Mouse (Mus musculus): ENCODE data around the gene Ostn.
A peak's percentile ranks its signal among the peaks of the same experiment; 100 is the strongest.

The Ostn gene

DNA sequence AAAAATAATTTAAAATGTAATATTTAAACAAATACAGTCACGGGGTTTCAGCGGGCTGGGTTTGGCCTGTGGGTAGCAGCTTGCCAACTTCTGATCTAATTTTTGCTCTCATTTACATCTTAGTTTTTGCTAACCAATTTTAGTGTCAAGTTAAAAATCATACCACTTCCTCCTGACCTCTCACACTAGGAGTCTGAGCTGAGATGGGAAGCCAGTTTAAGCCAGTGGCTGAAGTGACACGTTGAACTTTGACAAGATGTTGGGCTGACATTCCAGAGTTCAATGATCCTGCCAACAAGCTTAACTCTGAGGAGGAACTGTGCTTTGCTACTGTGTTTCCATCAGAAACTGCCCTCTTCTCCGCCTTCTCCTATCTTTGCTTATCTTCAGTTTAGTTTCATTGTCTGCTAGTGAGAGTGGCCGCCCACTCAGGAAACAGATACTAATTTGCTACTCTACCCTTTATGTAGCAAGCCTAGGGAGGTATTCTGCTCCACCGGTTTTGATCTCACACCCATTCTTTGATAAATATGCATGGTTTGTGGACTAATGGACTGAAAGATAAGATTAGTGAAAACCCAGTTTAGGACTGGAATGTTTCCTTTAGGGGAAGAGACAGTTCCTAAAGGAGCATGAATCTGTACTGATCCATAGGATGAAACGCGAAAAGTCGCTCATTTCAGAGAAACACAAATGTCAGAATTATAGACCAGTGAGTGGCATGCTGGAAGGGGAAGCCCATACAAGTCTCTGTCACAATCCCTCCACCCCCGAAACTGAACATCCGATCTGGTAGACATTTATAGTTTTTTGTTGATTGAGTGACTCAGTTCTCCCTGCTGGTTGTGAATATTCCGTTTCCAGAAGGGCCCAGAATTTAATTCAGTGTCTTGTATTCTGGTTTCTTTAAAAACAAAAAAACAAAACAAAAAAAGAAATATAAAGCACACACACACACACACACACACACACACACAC lies 80.6 kb downstream of the Ostn start:
- DNase-seq (ENCODE audit: low read depth), result peak; percentile 65

DNA sequence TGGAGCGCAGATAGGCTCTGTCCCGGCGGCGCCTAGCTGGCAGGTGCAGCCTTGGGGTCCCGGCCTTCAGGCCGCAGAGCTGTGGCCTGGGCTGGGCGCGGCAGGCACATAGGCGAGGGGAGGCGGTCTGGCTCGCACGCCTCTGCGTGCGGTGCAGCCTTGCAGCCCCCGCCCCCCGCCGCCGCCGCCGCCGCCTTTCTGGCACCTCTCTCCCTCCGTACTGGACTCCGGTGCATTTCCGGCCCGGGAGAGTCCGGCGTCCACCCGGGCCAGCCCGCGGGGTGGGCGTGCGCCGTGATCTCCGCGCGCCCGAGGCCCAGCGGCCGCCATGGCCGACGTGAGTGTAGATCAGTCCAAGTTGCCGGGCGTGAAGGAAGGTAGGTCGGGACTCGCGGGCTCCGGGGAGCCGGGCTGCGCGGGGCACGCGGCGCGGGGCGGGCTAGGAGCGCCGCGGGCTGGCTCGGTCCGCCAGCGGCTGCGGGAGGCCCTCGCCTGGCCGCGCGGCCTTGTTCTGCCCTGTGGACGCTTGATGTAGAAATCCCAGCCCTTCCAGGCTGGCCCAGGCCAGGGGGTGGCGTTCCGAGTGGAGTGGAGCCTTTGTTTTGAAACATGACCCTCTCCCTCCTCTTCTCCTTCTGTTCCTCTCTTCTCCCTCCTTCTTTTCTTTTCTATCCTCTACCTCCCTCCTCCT lies 81.6 kb downstream of the Ostn start, which contains the start of gene Ccdc50:
Gene Ccdc50, plus strand, starts transcription at position 109 of the 691 bp plus-strand sequence.
- DNase-seq (ENCODE audit: low read depth), result peak; percentile 69

DNA sequence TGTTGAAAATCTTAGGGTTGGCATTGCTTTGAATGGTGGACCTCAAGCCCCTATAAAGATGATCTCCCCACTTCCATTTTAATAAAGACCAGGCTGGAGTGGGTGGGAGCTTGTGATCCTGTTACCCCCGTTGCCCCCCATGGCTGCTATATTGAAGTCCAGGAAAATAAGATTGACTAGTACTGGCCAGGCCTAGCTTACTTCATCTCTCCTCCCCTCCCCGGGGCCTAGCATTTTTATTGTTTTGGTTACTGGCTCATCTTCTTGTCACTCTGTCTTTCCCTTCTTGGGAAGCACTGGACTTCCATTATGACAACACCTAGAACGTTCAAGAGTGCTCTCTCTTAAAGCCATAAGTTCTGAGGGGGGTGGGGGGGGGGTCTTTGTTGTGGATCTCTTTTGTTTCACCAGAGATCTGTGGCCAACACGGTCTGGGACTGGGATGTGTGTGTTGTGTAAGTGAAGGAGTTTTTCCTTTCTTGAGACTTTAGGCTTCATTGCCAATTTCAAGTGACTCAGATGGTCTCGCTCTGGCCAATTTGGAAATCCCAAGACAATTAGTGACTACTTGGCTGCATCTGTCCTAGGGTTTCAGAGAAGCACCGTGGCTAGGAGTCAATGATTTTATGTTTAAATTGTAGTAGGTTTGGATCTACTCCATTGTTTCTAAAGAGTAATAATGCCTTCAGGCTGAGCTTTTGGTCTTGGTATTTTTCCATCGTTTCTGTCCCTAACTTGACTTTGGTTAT lies 82.4 kb downstream of the Ostn start:
- peak; percentile 28 for DNase-seq (ENCODE audit: low read depth)

DNA sequence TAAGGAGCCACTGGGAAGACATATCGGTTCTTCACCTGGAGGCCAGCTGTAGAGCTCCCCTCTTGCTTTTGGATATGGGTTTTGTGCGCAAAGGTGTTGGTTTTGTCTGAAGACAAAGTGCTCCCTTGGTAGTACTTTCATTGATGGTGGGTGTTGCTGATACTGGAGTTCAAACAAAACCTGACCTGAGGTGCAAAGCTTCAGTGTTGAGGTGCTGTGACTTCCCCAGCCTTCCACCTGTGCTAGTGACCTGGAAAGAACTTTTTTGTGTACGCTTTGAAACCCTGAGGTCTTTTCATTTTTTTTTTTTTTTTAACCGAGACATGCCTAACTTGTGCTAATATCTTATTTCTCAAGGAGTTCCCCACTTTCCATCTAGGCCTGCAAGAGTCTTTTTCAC lies 83.0 kb downstream of the Ostn start:
- DNase-seq (ENCODE audit: low read depth), result peak; percentile 10

DNA sequence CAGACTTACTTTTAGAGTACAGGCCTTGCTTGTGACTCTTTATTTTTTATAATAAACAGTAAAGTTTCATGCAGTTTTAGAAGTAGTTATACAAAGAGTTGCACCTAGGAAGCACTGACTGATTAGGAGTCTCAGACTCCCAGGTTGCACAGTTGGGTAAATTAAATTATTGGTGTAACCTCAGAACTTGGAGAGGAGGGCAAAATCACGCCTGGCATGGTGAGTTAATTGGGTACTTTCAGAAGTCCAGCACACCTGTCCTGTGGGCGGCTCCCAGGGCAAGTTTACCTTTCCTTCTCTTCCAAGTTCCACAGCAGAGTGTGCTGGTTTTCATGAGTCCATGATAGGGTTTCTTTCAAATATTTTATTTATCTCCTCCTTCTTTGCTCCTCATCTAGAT lies 84.6 kb downstream of the Ostn start:
- DNase-seq (ENCODE audit: low read depth), result no peak

DNA sequence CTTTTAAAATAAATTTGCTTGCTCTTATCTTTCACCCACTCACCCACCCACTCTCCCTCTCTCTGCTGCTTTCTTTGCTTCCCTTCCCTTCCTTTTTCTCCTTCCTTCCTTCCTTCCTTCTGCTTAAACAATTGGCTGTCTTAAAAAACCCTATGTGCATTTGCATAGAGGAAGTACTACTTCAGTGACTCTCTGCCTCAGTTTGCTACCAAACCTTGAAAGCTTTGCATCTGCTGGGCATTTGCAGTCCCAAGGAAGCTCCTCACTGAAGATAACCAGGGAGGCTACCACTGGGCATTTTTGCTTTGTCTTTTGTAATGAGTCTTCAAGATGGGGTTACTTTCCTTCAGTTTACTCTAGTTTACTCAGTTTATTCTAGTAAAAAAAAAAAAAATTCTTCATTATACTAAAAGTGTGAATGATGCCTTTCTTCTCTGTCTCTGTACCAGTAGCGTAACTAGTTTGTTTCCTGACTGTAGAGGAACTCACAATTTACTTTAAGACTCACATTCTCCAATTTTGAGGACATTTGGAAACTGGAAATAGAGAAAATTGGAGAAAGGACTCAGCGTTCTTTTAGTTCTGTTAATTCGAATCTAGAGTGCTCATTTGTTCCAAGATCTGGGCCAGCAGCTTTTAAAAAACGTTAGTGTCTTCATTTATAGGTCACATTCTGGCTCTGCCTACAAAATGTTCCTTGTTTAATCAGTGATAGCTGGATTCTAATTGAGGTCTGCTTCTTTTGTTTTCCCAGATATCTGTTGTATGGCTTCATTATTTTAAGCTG lies 88.2 kb downstream of the Ostn start:
- no peak for DNase-seq (ENCODE audit: low read depth)

DNA sequence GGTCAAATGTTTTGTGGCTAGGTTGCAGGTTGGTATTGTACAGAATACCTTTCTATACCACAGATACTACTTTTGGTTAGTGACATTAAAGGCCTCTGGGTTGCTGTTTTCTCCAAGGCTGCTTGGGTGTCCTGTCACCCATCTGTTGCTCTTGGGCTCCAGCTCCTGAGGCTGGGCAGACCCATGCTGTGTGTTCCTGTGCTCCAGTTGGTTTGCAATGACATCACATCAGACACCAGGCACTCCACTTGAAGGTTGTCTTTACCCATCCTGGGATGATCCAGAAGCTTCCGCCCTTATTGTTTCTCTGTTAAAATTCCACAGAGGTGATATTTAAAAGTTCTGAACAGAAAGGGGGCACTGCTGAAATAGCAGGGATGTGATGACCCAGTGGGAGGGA lies 89.7 kb downstream of the Ostn start:
- DNase-seq (ENCODE audit: low read depth), result no peak

DNA sequence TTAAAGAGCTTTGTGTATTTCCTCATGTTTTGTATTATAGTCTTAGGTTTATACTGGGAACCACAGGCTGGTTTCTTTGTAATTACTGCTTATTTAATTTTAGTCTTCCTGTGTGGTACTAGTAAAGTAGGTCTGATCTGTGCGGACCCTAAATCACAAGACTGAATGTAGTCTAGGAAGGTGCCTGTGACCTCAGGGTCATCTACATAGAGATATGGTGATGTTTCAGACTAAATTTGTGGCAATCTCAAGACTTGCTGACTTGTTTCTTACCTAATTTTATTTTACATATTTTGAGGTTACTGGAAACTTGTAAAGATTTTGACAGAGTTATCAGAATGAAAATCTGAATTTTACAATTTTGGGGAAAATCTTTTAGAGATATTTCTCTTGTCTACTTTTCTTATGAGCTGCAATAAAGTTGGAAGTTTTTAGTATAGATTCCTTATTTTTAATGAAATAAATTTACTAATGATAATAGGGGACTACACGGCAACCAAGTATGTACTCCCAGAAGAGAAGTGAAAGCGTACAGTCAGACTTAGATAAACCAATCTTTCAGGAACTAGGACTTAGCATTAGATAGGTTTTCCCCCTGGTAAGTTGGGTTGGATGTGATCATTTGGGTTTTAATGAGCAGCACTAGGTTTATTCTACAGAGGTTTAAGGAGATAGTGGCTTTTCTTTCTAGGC lies 91.9 kb downstream of the Ostn start:
- no peak for DNase-seq (ENCODE audit: low read depth)

DNA sequence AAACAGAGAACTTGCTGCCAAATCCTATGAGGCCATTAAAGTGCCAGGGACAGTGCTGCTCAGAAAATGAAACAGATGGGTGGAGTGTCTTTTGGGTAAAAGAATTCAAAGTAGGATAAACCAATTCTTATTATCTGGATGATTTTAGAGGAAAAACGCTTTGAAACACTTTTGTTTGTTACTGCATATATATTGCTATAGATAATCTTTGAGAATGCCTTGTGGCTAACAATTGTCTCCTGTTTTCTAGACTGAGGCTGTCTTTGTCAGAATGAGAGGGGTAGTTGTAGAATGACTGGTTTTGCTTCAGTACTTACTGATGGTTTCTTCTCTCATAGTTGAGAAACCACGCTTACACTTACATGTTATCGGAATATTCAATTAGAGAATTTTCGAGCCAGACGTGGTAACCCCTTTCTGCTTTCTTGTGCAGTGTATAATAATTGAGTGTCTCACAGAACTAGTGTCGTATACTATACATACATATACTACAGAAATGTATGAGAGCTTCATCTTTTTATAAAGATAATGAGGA lies 92.5 kb downstream of the Ostn start:
- DNase-seq (ENCODE audit: low read depth), result peak; percentile 17

All from induced T-regulatory cell, adult 2 months (primary cell).